Mouse (Mus musculus) kidney, postnatal 10 days (tissue): Measurements from ENCODE around the gene Slc16a13.
"Not testable (repeated sequence)": the region's sequence is repeated elsewhere in the genome, so short reads cannot be mapped to it uniquely, and the experiment has no call there.

Experiments used
- DNase-seq: peaks from one replicate; pipeline ENCODE4 v3.0.0; 2021; ENCODE audit warnings: mixed read lengths

The Slc16a13 gene

DNA sequence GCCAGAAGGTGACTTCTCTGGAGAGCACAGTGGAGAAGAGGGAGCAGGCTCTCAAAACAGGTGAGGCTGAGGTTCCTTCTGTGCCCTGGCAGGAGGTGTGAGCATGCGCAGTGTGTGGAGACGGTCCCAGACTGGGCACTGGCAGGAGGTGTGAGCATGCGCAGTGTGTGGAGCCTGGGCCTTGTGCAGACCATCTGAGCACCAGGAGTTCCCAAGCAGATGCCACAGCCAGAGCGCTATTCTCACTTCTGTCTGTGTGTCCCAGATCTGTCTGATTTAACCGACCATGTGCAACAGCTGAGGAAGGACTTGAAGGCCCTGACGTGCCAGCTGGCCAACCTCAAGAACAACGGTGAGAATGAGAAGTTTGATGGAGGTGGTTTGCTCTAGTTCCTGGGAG is 51.4 kb downstream of the Slc16a13 start:
- not testable (repeated sequence) for DNase-seq

DNA sequence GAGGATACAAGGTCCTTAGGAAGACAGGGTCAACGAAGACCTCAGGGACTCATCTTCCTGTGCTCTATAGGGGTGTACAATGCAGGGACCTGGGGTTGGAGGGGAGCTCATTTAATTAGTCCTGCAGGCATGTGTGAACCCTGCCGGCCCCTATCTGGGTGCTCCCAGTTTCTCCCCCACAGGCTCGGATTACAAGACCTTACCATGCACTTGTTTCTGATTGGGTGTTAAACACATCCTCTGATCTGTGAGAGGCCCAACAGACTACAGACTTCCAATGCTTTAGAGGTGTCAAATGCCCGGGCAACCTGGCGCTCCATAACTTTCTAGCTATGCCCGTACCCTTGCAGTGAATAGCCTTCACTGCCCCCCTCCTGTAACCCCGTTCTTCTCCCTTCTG is 52.7 kb downstream of the Slc16a13 start:
- DNase-seq, result no peak
